Mouse (Mus musculus): ENCODE results near the gene Wdr86. TPM values are rescaled to one million over a fixed set of nuclear protein-coding genes. Genes with fewer than 3 reads are reported as not detected.

Wdr86 gene
- 0.28 and 7.4 TPM in 2 replicates for polyA plus RNA-seq (2021; fragmentation: Nextera tagmentation)
- long read RNA-seq, experiment 1: 0 reads
- long read RNA-seq, experiment 2, partial matches to known transcripts: 0 of 2 reads
- long read RNA-seq, experiment 2, other reads (novel, unspliced or antisense): 0 of 2 reads

GRCm38 (mm10) chr5:24730488-24730871, at the start of gene Wdr86:
Wdr86 (minus strand) TSS chr5:24730727.

DNA sequence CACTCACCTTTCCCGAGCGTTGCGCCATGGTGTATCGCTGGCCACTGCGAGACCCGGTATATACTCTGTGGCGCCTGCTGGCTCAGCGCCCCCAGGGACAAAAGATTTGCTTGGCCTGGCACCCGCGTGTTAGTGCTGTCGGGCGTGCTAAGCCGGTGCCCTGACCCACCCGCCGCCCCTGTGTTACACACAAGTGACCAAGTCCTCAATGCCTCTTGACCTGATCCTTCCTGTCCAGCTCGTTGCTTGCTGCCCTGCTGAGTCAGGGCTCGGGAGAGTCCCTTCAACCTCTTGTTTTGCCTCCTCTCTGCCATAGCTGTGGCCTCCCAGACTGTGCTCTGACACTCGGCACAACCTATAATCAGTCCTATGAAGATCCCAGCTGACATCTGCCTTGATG, 27.3 kb upstream of the Wdr86 start, which contains the start of gene Crygn:
Gene Crygn, minus strand, starts transcription at position 193 of the 400 bp plus-strand sequence.

GRCm38 (mm10) chr5:24685366-24686093, 45.0 kb downstream of the Wdr86 start, which contains the start of gene Nub1:
Nub1 (plus strand) TSS chr5:24685532.

Other genes starting within 250 kb of the Wdr86 start
- gene Gbx1, start 203.5 kb downstream of the Wdr86 start, polyA plus RNA-seq (2021; fragmentation: Nextera tagmentation): 0.04 TPM in 1 of 2 replicates, not detected in the other
- 0.38 and 0.40 TPM in 2 replicates for gene Asb10, start 189.7 kb downstream of the Wdr86 start, polyA plus RNA-seq (2021; fragmentation: Nextera tagmentation)
- gene 4931409K22Rik, start 173.9 kb downstream of the Wdr86 start, polyA plus RNA-seq (2021; fragmentation: Nextera tagmentation): not detected in 2 replicates
- gene Abcf2, start 153.3 kb downstream of the Wdr86 start, polyA plus RNA-seq (2021; fragmentation: Nextera tagmentation): 71.2 and 72.9 TPM in 2 replicates
- gene Chpf2, start 144.0 kb downstream of the Wdr86 start, polyA plus RNA-seq (2021; fragmentation: Nextera tagmentation): 12.2 and 15.9 TPM in 2 replicates
- 8.8 and 9.1 TPM in 2 replicates for gene Smarcd3, start 106.3 kb downstream of the Wdr86 start, polyA plus RNA-seq (2021; fragmentation: Nextera tagmentation)
- 25.7 and 26.7 TPM in 2 replicates for gene Nub1, start 45.2 kb downstream of the Wdr86 start, polyA plus RNA-seq (2021; fragmentation: Nextera tagmentation)
- 10.8 and 11.1 TPM in 2 replicates for gene Crygn, start 27.3 kb upstream of the Wdr86 start, polyA plus RNA-seq (2021; fragmentation: Nextera tagmentation)
- gene Rheb, start 111.9 kb upstream of the Wdr86 start, polyA plus RNA-seq (2021; fragmentation: Nextera tagmentation): 246 TPM in 2 replicates